Mouse (Mus musculus) left cerebral cortex, adult 6 months (tissue): ENCODE data around the gene Olfr1214. TPM values are rescaled to one million over a fixed set of nuclear protein-coding genes. Genes with fewer than 3 reads are reported as not detected.

ENCODE experiments used
- long read RNA-seq, 2 experiments: library from polyadenylated mRNA; unstranded; transcript quantifications; one replicate each; pipeline ENCODE4 v2.0.0; 2019 to 2020
- polyA plus RNA-seq: library from polyadenylated mRNA; unstranded; fragments of <200 nt; fragmentation: Nextera tagmentation; gene quantifications from 2 replicates; pipeline ENCODE4 v1.2.3, GENCODE M21; 2021

Olfr1214 gene
- polyA plus RNA-seq: not detected in 2 replicates
- long read RNA-seq, experiment 1: 0 reads
- long read RNA-seq, experiment 2: 0 reads

GRCm38 (mm10) chr2:88992553-88992952 lies at the start of gene Olfr1214:
Gene Olfr1214, minus strand, starts transcription at chr2:88992653.

GRCm38 (mm10) chr2:89031965-89032364 lies 39.5 kb upstream of the Olfr1214 start, which contains the start of gene Olfr1217:
Gene Olfr1217, minus strand, starts transcription at chr2:89032065.

GRCm38 (mm10) chr2:89018240-89018639 lies 25.8 kb upstream of the Olfr1214 start, which contains the start of gene Olfr1216:
Gene Olfr1216, minus strand, starts transcription at chr2:89018340.

GRCm38 (mm10) chr2:89006873-89007272 lies 14.4 kb upstream of the Olfr1214 start, which contains the start of gene Olfr1215:
Gene Olfr1215, minus strand, starts transcription at chr2:89006973.

GRCm38 (mm10) chr2:88980181-88980580 lies 12.3 kb downstream of the Olfr1214 start, which contains the start of gene Gm13762:
Gene Gm13762, minus strand, starts transcription at chr2:88980281.

GRCm38 (mm10) chr2:88953669-88954068 lies 38.8 kb downstream of the Olfr1214 start, which contains the start of gene Olfr1212:
Gene Olfr1212, plus strand, starts transcription at chr2:88953969.

GRCm38 (mm10) chr2:88938011-88938410 lies 54.4 kb downstream of the Olfr1214 start, which contains the start of gene Olfr1211:
Gene Olfr1211, minus strand, starts transcription at chr2:88938111.

Other genes starting within 250 kb of the Olfr1214 start
- gene Olfr1198, start 241.3 kb downstream of the Olfr1214 start, polyA plus RNA-seq: not detected in 2 replicates
- gene Olfr1199, start 232.2 kb downstream of the Olfr1214 start, polyA plus RNA-seq: not detected in 2 replicates
- gene Olfr1200, start 222.2 kb downstream of the Olfr1214 start, polyA plus RNA-seq: 0.04 TPM in 1 of 2 replicates, not detected in the other
- not detected in 2 replicates for gene Olfr1201, start 199.6 kb downstream of the Olfr1214 start, polyA plus RNA-seq
- gene Olfr1202, start 178.2 kb downstream of the Olfr1214 start, polyA plus RNA-seq: not detected in 2 replicates
- not detected in 2 replicates for gene Olfr1205, start 162.9 kb downstream of the Olfr1214 start, polyA plus RNA-seq
- not detected in 2 replicates for gene Olfr1204, start 143.4 kb downstream of the Olfr1214 start, polyA plus RNA-seq
- gene Olfr1206, start 129.4 kb downstream of the Olfr1214 start, polyA plus RNA-seq: not detected in 2 replicates
- not detected in 2 replicates for gene Olfr1208, start 90.3 kb downstream of the Olfr1214 start, polyA plus RNA-seq
- gene Olfr1209, start 77.5 kb downstream of the Olfr1214 start, polyA plus RNA-seq: not detected in 2 replicates
- gene Olfr1211, start 54.5 kb downstream of the Olfr1214 start, polyA plus RNA-seq: not detected in 2 replicates
- gene Olfr1212, start 38.7 kb downstream of the Olfr1214 start, polyA plus RNA-seq: not detected in 2 replicates
- gene Gm13762, start 12.4 kb downstream of the Olfr1214 start, polyA plus RNA-seq: not detected in 2 replicates
- gene Olfr1215, start 14.3 kb upstream of the Olfr1214 start, polyA plus RNA-seq: not detected in 2 replicates
- not detected in 2 replicates for gene Olfr1216, start 25.7 kb upstream of the Olfr1214 start, polyA plus RNA-seq
- not detected in 2 replicates for gene Olfr1217, start 39.4 kb upstream of the Olfr1214 start, polyA plus RNA-seq
- not detected in 2 replicates for gene Olfr1218, start 68.5 kb upstream of the Olfr1214 start, polyA plus RNA-seq
- not detected in 2 replicates for gene Olfr1219, start 90.9 kb upstream of the Olfr1214 start, polyA plus RNA-seq
- gene Olfr1220, start 114.2 kb upstream of the Olfr1214 start, polyA plus RNA-seq: not detected in 2 replicates
- not detected in 2 replicates for gene Olfr1221, start 124.6 kb upstream of the Olfr1214 start, polyA plus RNA-seq
- gene Olfr1222, start 140.4 kb upstream of the Olfr1214 start, polyA plus RNA-seq: not detected in 2 replicates
- not detected in 2 replicates for gene Olfr1223, start 158.9 kb upstream of the Olfr1214 start, polyA plus RNA-seq
- not detected in 2 replicates for gene Olfr1224-ps1, start 171.4 kb upstream of the Olfr1214 start, polyA plus RNA-seq
- gene Olfr1225, start 182.0 kb upstream of the Olfr1214 start, polyA plus RNA-seq: not detected in 2 replicates
- gene Olfr1226, start 207.4 kb upstream of the Olfr1214 start, polyA plus RNA-seq: not detected in 2 replicates